Mouse (Mus musculus): ENCODE measurements around the gene Meis1. TPM values are rescaled to one million over a fixed set of nuclear protein-coding genes. Genes with fewer than 3 reads are reported as not detected.

Meis1 gene
- polyA plus RNA-seq, 1 experiment from 2014 or later: 112 TPM

DNA sequence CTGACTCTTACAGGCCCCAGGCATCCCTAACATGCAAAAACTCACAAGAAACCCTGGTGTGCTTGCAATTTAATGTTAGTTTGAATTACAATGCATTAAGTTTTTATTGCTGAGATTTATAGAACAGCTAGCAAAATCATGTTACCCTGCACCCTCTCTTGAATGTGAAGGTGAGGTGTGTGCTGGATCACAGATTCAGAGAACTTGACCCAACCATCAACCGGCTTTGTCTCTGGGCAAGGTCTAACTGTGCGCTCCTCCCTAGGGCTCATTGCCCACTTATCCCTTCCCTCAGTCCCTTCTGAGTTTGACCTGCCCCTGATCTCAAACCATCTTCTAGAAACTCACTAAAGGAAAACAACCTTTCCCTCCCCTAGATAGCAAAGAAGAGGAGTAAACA, 6.8 kb downstream of the Meis1 start:
- WGBS: 55% methylated on average over 2 of the region's 2 CpGs
- ATAC-seq: no peak
- Histone ChIP-seq H3K4me1 (replicated peaks) (peaks cover 6% of the 10 kb centered on the region; the same call in 1 of the 2 replicates), H3K4me2 (replicated peaks) (peak overlapping the region; percentile 80), H3K27me3 (replicated peaks) (no peaks in the 10 kb centered on the region), H3K9ac (peak overlapping the region; percentile 74; the same call in 1 of the 2 replicates), H3K27ac (peak overlapping the region; percentile 78; the same call in 1 of the 2 replicates), H3K36me3 (no peaks in the 10 kb centered on the region), H3K4me3 (replicated peaks) (peak overlapping the region; percentile 70; the same call in 1 of the 2 replicates), H3K9me3 (no peaks in the 10 kb centered on the region)

GRCm38 (mm10) chr11:19011108-19011805, 7.5 kb downstream of the Meis1 start:
- ATAC-seq: no peak
- peak overlapping the region; percentile 80 for H3K4me2 ChIP-seq (replicated peaks)
- H3K27me3 ChIP-seq (replicated peaks): no peaks in the 10 kb centered on the region
- peak overlapping the region; percentile 66; the same call in 1 of the 2 replicates for H3K27ac ChIP-seq
- no peaks in the 10 kb centered on the region for H3K9me3 ChIP-seq
- 38% methylated on average over 9 of the region's 9 CpGs for WGBS
- H3K4me3 ChIP-seq (replicated peaks): peak overlapping the region; percentile 12; the same call in 1 of the 2 replicates
- H3K36me3 ChIP-seq: no peaks in the 10 kb centered on the region
- H3K9ac ChIP-seq: peak overlapping the region; percentile 63
- H3K4me1 ChIP-seq (replicated peaks): peaks cover 7% of the 10 kb centered on the region; the same call in 1 of the 2 replicates

- ATAC-seq: no peak
- H3K36me3 ChIP-seq: no peaks in the 10 kb centered on the region
- peaks cover 9% of the 10 kb centered on the region; the same call in 1 of the 2 replicates for H3K4me1 ChIP-seq (replicated peaks)
- peak overlapping the region; percentile 66 for H3K27ac ChIP-seq
- peak overlapping the region; percentile 80 for H3K4me2 ChIP-seq (replicated peaks)
- no peaks in the 10 kb centered on the region for H3K27me3 ChIP-seq (replicated peaks)
- no peaks in the 10 kb centered on the region for H3K9me3 ChIP-seq
- H3K9ac ChIP-seq: peak overlapping the region; percentile 63
- 25% methylated on average over 14 of the region's 14 CpGs for WGBS
- H3K4me3 ChIP-seq (replicated peaks): peak overlapping the region; percentile 33
These were observed 8.4 kb downstream of the Meis1 start for GRCm38 (mm10) chr11:19010396-19010811.

- whole genome bisulfite sequencing: 37% methylated on average over 17 of the region's 17 CpGs
- peak overlapping the region; percentile 66 for H3K27ac ChIP-seq
These were observed 9.0 kb downstream of the Meis1 start for GRCm38 (mm10) chr11:19009536-19010395.

DNA sequence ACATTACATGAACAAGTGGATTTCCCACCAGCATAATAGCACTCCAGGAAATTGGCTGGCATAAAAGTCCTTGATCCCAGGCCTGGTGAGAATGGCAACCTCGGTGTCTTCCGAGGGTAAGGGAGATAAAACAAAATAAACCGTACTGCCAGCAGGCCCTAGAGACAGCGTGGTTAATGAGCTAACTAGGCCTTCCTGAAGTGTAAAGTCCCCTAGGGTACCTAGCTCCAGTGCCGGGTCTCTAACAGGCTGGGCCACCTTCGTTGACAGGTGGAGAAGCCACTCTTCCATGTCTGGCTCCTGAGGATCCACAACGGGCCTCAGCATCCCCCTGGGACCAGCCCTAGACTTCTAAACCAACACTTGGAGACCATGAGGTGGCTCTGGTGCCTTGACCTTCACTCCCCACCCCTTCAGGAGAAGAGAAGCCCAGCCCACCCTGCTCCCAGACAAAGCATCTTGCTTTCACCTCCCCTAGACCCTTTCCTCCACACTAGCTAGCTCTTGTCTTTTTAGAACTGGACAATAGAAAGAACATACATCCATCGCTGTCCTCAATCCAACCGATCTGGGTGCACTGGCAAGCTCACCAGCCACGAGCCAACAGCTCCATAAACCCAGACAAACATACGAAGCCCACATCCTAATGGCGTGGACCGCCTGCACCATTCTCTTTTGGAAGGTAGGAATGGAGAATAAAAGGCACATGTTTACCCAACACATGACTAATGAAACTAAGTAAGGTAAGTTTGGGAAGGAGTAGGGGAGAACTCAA, 10.0 kb downstream of the Meis1 start:
- no peak for ATAC-seq
- Histone ChIP-seq H3K27me3 (replicated peaks) (no peaks in the 10 kb centered on the region), H3K4me2 (replicated peaks) (peak overlapping the region; percentile 80), H3K27ac (peak overlapping the region; percentile 70), H3K36me3 (no peaks in the 10 kb centered on the region), H3K9me3 (no peaks in the 10 kb centered on the region), H3K4me3 (replicated peaks) (peak overlapping the region; percentile 28), H3K9ac (peak overlapping the region; percentile 48), H3K4me1 (replicated peaks) (peaks cover 9% of the 10 kb centered on the region; the same call in 1 of the 2 replicates)
- 34% methylated on average over 13 of the region's 13 CpGs for WGBS

More at GRCm38 (mm10) chr11:19009536-19010395, 9.0 kb downstream of the Meis1 start:
- no peak for ATAC-seq
- peak overlapping the region; percentile 80 for H3K4me2 ChIP-seq (replicated peaks)
- H3K9me3 ChIP-seq: no peaks in the 10 kb centered on the region
- peaks cover 9% of the 10 kb centered on the region; the same call in 1 of the 2 replicates for H3K4me1 ChIP-seq (replicated peaks)
- H3K9ac ChIP-seq: peak overlapping the region; percentile 63
- H3K4me3 ChIP-seq (replicated peaks): peak overlapping the region; percentile 33
- H3K27me3 ChIP-seq (replicated peaks): no peaks in the 10 kb centered on the region
- H3K36me3 ChIP-seq: no peaks in the 10 kb centered on the region

GRCm38 (mm10) chr11:19007541-19008424, 11.0 kb downstream of the Meis1 start:
- 32% methylated on average over 45 of the region's 45 CpGs for WGBS
- 0 out of 2 replicates have a peak, but pooled peaks have one; percentile 18 for ATAC-seq
- Histone ChIP-seq H3K36me3 (no peaks in the 10 kb centered on the region), H3K4me2 (replicated peaks) (peak overlapping the region; percentile 80), H3K27me3 (replicated peaks) (no peaks in the 10 kb centered on the region), H3K4me3 (replicated peaks) (peak overlapping the region; percentile 39), H3K9ac (peak overlapping the region; percentile 62), H3K9me3 (no peaks in the 10 kb centered on the region), H3K27ac (peak overlapping the region; percentile 89), H3K4me1 (replicated peaks) (peaks cover 9% of the 10 kb centered on the region; the same call in 1 of the 2 replicates)

DNA sequence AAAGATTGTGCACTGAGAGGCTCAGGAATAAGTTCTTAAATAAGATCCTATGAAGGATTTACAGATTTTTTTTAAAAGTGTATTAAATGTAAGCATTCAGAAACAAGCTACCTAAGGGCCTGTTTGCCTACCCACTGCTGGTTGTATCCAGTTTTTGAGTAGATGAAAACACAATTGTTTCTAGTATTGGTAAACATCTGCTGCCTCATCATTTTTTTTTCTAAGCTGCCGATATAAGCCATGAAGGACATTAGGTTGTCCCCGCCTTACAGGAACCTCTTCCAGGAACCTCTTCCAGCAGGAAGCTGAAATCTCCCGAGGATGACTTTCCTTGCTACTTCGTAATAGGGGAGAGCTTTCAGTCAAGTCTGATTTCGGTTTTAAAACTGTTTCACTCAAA, 11.7 kb downstream of the Meis1 start:
- H3K4me3 ChIP-seq (replicated peaks): peak overlapping the region; percentile 39
- peak overlapping the region; percentile 80 for H3K4me2 ChIP-seq (replicated peaks)
- ATAC-seq: no peak
- H3K36me3 ChIP-seq: no peaks in the 10 kb centered on the region
- H3K27ac ChIP-seq: peak overlapping the region; percentile 89
- peaks cover 9% of the 10 kb centered on the region; the same call in 1 of the 2 replicates for H3K4me1 ChIP-seq (replicated peaks)
- H3K27me3 ChIP-seq (replicated peaks): no peaks in the 10 kb centered on the region
- H3K9me3 ChIP-seq: no peaks in the 10 kb centered on the region
- WGBS: 39% methylated on average over 5 of the region's 5 CpGs
- peak overlapping the region; percentile 62 for H3K9ac ChIP-seq

DNA sequence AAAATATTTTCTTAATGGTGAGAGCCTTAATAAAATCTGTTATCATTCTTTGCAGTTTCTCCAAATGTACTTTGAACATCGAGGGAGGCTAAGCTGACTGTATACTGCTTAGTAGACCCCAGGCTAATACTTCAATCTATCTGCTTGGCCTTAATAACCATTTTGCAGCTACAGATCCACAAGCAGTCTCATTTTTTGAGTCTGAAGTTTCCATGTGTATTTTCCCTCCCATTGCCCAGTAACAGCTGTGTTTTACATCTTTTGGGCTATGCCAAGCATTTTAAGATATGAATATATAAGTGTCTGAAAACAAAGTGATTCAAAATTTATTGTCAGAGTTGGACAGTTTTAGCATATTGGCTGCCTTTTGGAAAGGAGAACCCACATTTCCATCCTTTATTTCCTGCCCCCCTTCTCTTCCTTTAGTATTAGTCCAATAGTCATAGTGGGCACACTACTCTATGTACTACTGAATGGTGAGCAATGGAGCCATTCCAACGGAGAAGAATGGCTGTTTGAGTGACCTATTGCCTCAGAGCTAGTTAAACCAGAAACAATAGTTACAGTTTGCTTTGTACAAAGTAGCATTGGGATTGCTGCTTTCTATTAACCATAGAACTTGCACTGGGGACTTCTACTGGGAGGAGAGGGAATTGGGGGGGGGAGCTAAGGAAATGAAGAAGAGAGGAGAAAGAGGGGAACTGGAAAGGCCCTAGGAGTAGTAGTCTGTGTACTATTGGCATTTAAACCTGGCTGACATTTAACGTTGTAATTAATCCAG, 12.7 kb downstream of the Meis1 start:
- Histone ChIP-seq H3K27ac (peak overlapping the region; percentile 66; the same call in 1 of the 2 replicates), H3K9ac (no peak overlapping the region), H3K9me3 (no peaks in the 10 kb centered on the region), H3K4me3 (replicated peaks) (no peak overlapping the region), H3K4me1 (replicated peaks) (peaks cover 9% of the 10 kb centered on the region; the same call in 1 of the 2 replicates), H3K36me3 (no peaks in the 10 kb centered on the region), H3K27me3 (replicated peaks) (no peaks in the 10 kb centered on the region), H3K4me2 (replicated peaks) (peak overlapping the region; percentile 20; the same call in 1 of the 2 replicates)
- ATAC-seq: no peak
- 35% methylated on average over 3 of the region's 3 CpGs for WGBS

GRCm38 (mm10) chr11:19005007-19005912, 13.5 kb downstream of the Meis1 start:
- 44% methylated on average over 9 of the region's 9 CpGs for WGBS
- peaks cover 9% of the 10 kb centered on the region; the same call in 1 of the 2 replicates for H3K4me1 ChIP-seq (replicated peaks)
- H3K27me3 ChIP-seq (replicated peaks): no peaks in the 10 kb centered on the region
- H3K9me3 ChIP-seq: no peaks in the 10 kb centered on the region
- H3K36me3 ChIP-seq: no peaks in the 10 kb centered on the region
- no peak overlapping the region for H3K27ac ChIP-seq
- no peak overlapping the region for H3K4me2 ChIP-seq (replicated peaks)
- no peak overlapping the region for H3K4me3 ChIP-seq (replicated peaks)
- H3K9ac ChIP-seq: no peak overlapping the region
- ATAC-seq: peak; percentile 42; the same call in 1 of the 2 replicates

All from intestine, embryonic 15.5 days (tissue).